Mouse (Mus musculus) heart, embryonic 10.5 days (tissue): Measurements from ENCODE around the gene Fam169b. TPM values are rescaled to one million over a fixed set of nuclear protein-coding genes. Genes with fewer than 3 reads are reported as not detected.

Experiments used
- DNase-seq: peaks from one replicate; pipeline ENCODE4 v3.0.0-alpha.2; 2017; ENCODE audit warnings: low spot score
- H3K27ac ChIP-seq: fragments of 300-500 bp; sonication (generic); 2 replicates; pipeline ENCODE4 v1.5.1; 2016; ENCODE audit warnings: mild to moderate bottlenecking
- H3K27me3 ChIP-seq: fragments of 300-500 bp; sonication (generic); 2 replicates; pipeline ENCODE4 v1.6.1; 2016; ENCODE audit warnings: mild to moderate bottlenecking; ENCODE audit not compliant: poor library complexity, insufficient read depth, severe bottlenecking
- H3K36me3 ChIP-seq: fragments of 300-500 bp; sonication (generic); 2 replicates; pipeline ENCODE4 v1.6.1; 2016; ENCODE audit warnings: mild to moderate bottlenecking, moderate library complexity
- H3K4me1 ChIP-seq: fragments of 300-500 bp; sonication (generic); 2 replicates; pipeline ENCODE4 v1.6.1; 2016; ENCODE audit warnings: mild to moderate bottlenecking
- H3K4me3 ChIP-seq: fragments of 300-500 bp; sonication (generic); 2 replicates; pipeline ENCODE4 v1.5.1; 2016; ENCODE audit warnings: mild to moderate bottlenecking, moderate library complexity
- H3K9me3 ChIP-seq: fragments of 300-500 bp; sonication (generic); 2 replicates; pipeline ENCODE4 v1.6.1; 2016; ENCODE audit warnings: mild to moderate bottlenecking, moderate library complexity
- WGBS: fragments of 180-500 bp; shearing (Covaris S2); methylation state at CpG from one replicate; pipeline ENCODE4 v1.1.7; 2016; 5-methylcytosine and 5-hydroxymethylcytosine counted together
- polyA plus RNA-seq: library from polyadenylated mRNA; unstranded; fragments of >200 nt; fragmentation: Nextera tagmentation; extraction: Ambion mirVana; gene quantifications from 2 replicates; pipeline ENCODE4 v1.2.1, GENCODE M21; 2016

Fam169b gene
- polyA plus RNA-seq, 1 experiment from 2014 or later, result 0.19 TPM

GRCm38 (mm10) chr7:68298381-68299076, 24.9 kb downstream of the Fam169b start:
- Histone ChIP-seq H3K4me3 (no peak overlapping the region), H3K4me1 (0 out of 2 replicates have a peak, but pooled peaks cover 10% of the 10 kb centered on the region), H3K27me3 (no peaks in the 10 kb centered on the region), H3K27ac (no peak overlapping the region), H3K9me3 (no peaks in the 10 kb centered on the region), H3K36me3 (no peaks in the 10 kb centered on the region)
- no peak for DNase-seq
- 82% methylated on average over 13 of the region's 13 CpGs for WGBS

- 0 out of 2 replicates have a peak, but pooled peaks cover 7% of the 10 kb centered on the region for H3K4me1 ChIP-seq
- H3K36me3 ChIP-seq, result no peaks in the 10 kb centered on the region
- no peak for DNase-seq
- no peaks in the 10 kb centered on the region for H3K9me3 ChIP-seq
- H3K27ac ChIP-seq, result no peak overlapping the region
- WGBS, result 74% methylated on average over 7 of the region's 7 CpGs
- no peaks in the 10 kb centered on the region for H3K27me3 ChIP-seq
- H3K4me3 ChIP-seq, result no peak overlapping the region
These were observed 27.5 kb downstream of the Fam169b start for GRCm38 (mm10) chr7:68301160-68301559.

GRCm38 (mm10) chr7:68302586-68303433, 29.2 kb downstream of the Fam169b start:
- Histone ChIP-seq H3K36me3 (no peaks in the 10 kb centered on the region), H3K9me3 (no peaks in the 10 kb centered on the region), H3K4me3 (peak overlapping the region; percentile 32; the same call in 1 of the 2 replicates), H3K4me1 (0 out of 2 replicates have a peak, but pooled peaks cover 7% of the 10 kb centered on the region), H3K27ac (no peak overlapping the region), H3K27me3 (no peaks in the 10 kb centered on the region)
- WGBS, result 30% methylated on average over 18 of the region's 18 CpGs
- DNase-seq, result peak; percentile 86

- Histone ChIP-seq H3K27ac (no peak overlapping the region), H3K4me1 (0 out of 2 replicates have a peak, but pooled peaks cover 7% of the 10 kb centered on the region), H3K27me3 (no peaks in the 10 kb centered on the region), H3K9me3 (no peaks in the 10 kb centered on the region), H3K4me3 (no peak overlapping the region), H3K36me3 (no peaks in the 10 kb centered on the region)
- WGBS, result 55% methylated on average over 6 of the region's 6 CpGs
- no peak for DNase-seq
These were observed 30.0 kb downstream of the Fam169b start for GRCm38 (mm10) chr7:68303685-68304084.

GRCm38 (mm10) chr7:68305781-68306575, 32.3 kb downstream of the Fam169b start:
- Histone ChIP-seq H3K9me3 (no peaks in the 10 kb centered on the region), H3K4me3 (no peak overlapping the region), H3K27ac (no peak overlapping the region), H3K27me3 (no peaks in the 10 kb centered on the region), H3K36me3 (no peaks in the 10 kb centered on the region), H3K4me1 (0 out of 2 replicates have a peak, but pooled peaks cover 3% of the 10 kb centered on the region)
- 77% methylated on average over 11 of the region's 11 CpGs for WGBS
- DNase-seq, result no peak

GRCm38 (mm10) chr7:68306756-68307155, 33.1 kb downstream of the Fam169b start:
- H3K4me3 ChIP-seq, result no peak overlapping the region
- no peak for DNase-seq
- 84% methylated on average over 8 of the region's 8 CpGs for WGBS
- no peaks in the 10 kb centered on the region for H3K9me3 ChIP-seq
- H3K4me1 ChIP-seq, result 0 out of 2 replicates have a peak, but pooled peaks cover 7% of the 10 kb centered on the region
- H3K36me3 ChIP-seq, result no peaks in the 10 kb centered on the region
- H3K27me3 ChIP-seq, result no peaks in the 10 kb centered on the region
- H3K27ac ChIP-seq, result no peak overlapping the region

- peaks cover 9% of the 10 kb centered on the region for H3K4me1 ChIP-seq
- 75% methylated on average over 6 of the region's 6 CpGs for WGBS
These were observed 37.8 kb downstream of the Fam169b start for GRCm38 (mm10) chr7:68311469-68311868.

GRCm38 (mm10) chr7:68312395-68312794, 38.8 kb downstream of the Fam169b start:
- Histone ChIP-seq H3K27ac (no peak overlapping the region), H3K9me3 (no peaks in the 10 kb centered on the region), H3K36me3 (no peaks in the 10 kb centered on the region), H3K4me3 (no peak overlapping the region), H3K27me3 (peaks cover 6% of the 10 kb centered on the region; the same call in 1 of the 2 replicates), H3K4me1 (peaks cover 9% of the 10 kb centered on the region)
- 86% methylated on average over 5 of the region's 5 CpGs for WGBS
- DNase-seq, result no peak

More at GRCm38 (mm10) chr7:68311469-68311868, 37.8 kb downstream of the Fam169b start:
- H3K36me3 ChIP-seq, result no peaks in the 10 kb centered on the region
- no peaks in the 10 kb centered on the region for H3K27me3 ChIP-seq
- H3K9me3 ChIP-seq, result no peaks in the 10 kb centered on the region
- no peak overlapping the region for H3K4me3 ChIP-seq
- H3K27ac ChIP-seq, result no peak overlapping the region
- DNase-seq, result no peak

- WGBS, result 68% methylated on average over 14 of the region's 14 CpGs
- H3K9me3 ChIP-seq, result no peaks in the 10 kb centered on the region
- H3K4me3 ChIP-seq, result no peak overlapping the region
- no peak for DNase-seq
- H3K27ac ChIP-seq, result no peak overlapping the region
- H3K36me3 ChIP-seq, result no peaks in the 10 kb centered on the region
- peaks cover 8% of the 10 kb centered on the region; the same call in 1 of the 2 replicates for H3K27me3 ChIP-seq
- H3K4me1 ChIP-seq, result peaks cover 9% of the 10 kb centered on the region
These were observed 39.6 kb downstream of the Fam169b start for GRCm38 (mm10) chr7:68313038-68313782.

GRCm38 (mm10) chr7:68314286-68314685, 40.6 kb downstream of the Fam169b start:
- Histone ChIP-seq H3K27me3 (peaks cover 8% of the 10 kb centered on the region; the same call in 1 of the 2 replicates), H3K36me3 (no peaks in the 10 kb centered on the region), H3K4me3 (no peak overlapping the region), H3K4me1 (peaks cover 9% of the 10 kb centered on the region), H3K9me3 (no peaks in the 10 kb centered on the region), H3K27ac (no peak overlapping the region)
- DNase-seq, result no peak
- WGBS, result 72% methylated on average over 1 of the region's 1 CpGs

- H3K27ac ChIP-seq, result no peak overlapping the region
- H3K4me1 ChIP-seq, result peaks cover 12% of the 10 kb centered on the region
- H3K9me3 ChIP-seq, result no peaks in the 10 kb centered on the region
- H3K36me3 ChIP-seq, result no peaks in the 10 kb centered on the region
- H3K27me3 ChIP-seq, result peaks cover 8% of the 10 kb centered on the region; the same call in 1 of the 2 replicates
- no peak overlapping the region for H3K4me3 ChIP-seq
- WGBS, result 53% methylated on average over 4 of the region's 4 CpGs
- no peak for DNase-seq
These were observed 41.4 kb downstream of the Fam169b start for GRCm38 (mm10) chr7:68315068-68315467.
